Comparison of ENCODE assay signal across 8 mouse cellular contexts in the genomic region with DNA sequence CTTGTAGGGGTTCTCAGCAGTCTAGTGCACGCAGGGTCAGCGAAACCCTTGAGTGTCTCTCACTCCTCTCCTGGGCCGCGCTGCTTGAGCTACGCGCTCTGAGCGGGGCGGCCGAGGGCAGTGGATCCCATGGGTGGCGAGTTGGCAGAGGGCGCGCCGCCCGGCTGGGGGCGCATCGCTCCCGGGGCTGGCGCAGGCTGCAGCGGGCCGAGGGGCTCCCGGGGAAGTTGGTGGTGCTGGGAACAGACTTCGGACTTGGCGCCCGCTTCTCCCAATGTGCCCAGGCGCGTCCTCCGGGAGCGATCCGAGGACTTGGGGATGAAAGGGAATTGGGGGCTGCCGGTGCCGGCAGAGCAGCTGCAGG. TPM values are rescaled to one million over a fixed set of nuclear protein-coding genes. Genes with fewer than 3 reads are reported as not detected.
DNase-seq lines count a peak whose midpoint lies in the region; ATAC-seq and TF ChIP-seq lines count a peak whose summit lies in the region.

No protein-coding gene starts in this region.

- peak; percentile 2 for DNase-seq in kidney, adult 18-20 months
- DNase-seq in kidney, postnatal 10 days: no peak
- DNase-seq in frontal cortex, postnatal 10 days (ENCODE audit: low spot score in 2 of 2): peak; percentile 10 to 49
- no peak for DNase-seq in thymus, postnatal 0 days (ENCODE audit: low spot score)
- DNase-seq in yolk sac, embryonic 10.5 days (ENCODE audit: low spot score): no peak

- WGBS in limb, embryonic 12.5 days: under 1% methylated on average over 31 of the region's 31 CpGs

- no peak for TF ChIP-seq CTCF in bone marrow macrophage, adult 2 months (IDR thresholded peaks at IDR 0.05; ENCODE audit: low read depth, low read length)

- no peaks in the 10 kb centered on the region for H3K9me3 ChIP-seq in limb, embryonic 12.5 days

- H3K4me2 ChIP-seq in limb, embryonic 12.5 days: peak overlapping the region; percentile 95

- ATAC-seq in limb, embryonic 12.5 days (ENCODE audit: insufficient number of reproducible peaks, insufficient read depth, low FRiP score, low TSS enrichment, low read depth): peak; percentile 7; the same call in 1 of the 2 replicates
- ATAC-seq in neutrophil, adult 5-6 weeks (ENCODE audit: extremely low read depth, insufficient number of reproducible peaks, low FRiP score, poor library complexity, severe bottlenecking): 0 out of 2 replicates have a peak, but pooled peaks have one; percentile 13

- H3K27ac ChIP-seq in bone marrow macrophage, adult 2 months (ENCODE audit: insufficient read depth, low read depth, low read length): no peak overlapping the region
- H3K27ac ChIP-seq in limb, embryonic 12.5 days: no peak overlapping the region

- no peak for TF ChIP-seq POLR2A in bone marrow macrophage, adult 2 months (IDR thresholded peaks at IDR 0.05; ENCODE audit: borderline replicate concordance, low read depth, low read length)

- H3K27me3 ChIP-seq in limb, embryonic 12.5 days: peaks cover 53% of the 10 kb centered on the region

- H3K9ac ChIP-seq in limb, embryonic 12.5 days (replicated peaks): peak overlapping the region; percentile 71

- no peaks in the 10 kb centered on the region for H3K36me3 ChIP-seq in limb, embryonic 12.5 days

- H3K4me1 ChIP-seq in bone marrow macrophage, adult 2 months (ENCODE audit: control insufficient read depth, insufficient read depth, low read length): no peaks in the 10 kb centered on the region
- H3K4me1 ChIP-seq in limb, embryonic 12.5 days (replicated peaks): peaks cover 10% of the 10 kb centered on the region; the same call in 1 of the 2 replicates

- peak overlapping the region; percentile 33; the same call in 1 of the 2 replicates for H3K4me3 ChIP-seq in bone marrow macrophage, adult 2 months (ENCODE audit: insufficient read depth, low read length)
- peak overlapping the region; percentile 65 for H3K4me3 ChIP-seq in limb, embryonic 12.5 days (replicated peaks)

RNA-seq across cellular contexts. Expression of a gene that starts 0.5 kb away (rescaled TPM):
- not detected in 2 replicates for polyA plus RNA-seq in bone marrow macrophage, adult 2 months (2012; ENCODE audit: insufficient read depth, insufficient read length, missing spikeins)
- polyA plus RNA-seq in limb, embryonic 12.5 days (2016; fragmentation: Nextera tagmentation; extraction: Ambion mirVana): 9.1 and 9.8 TPM in 2 replicates
- not detected in 2 replicates for total RNA-seq in neutrophil, adult 5-6 weeks (2017)
- 0.26 and 0.55 TPM in 2 replicates for polyA plus RNA-seq in thymus, postnatal 0 days (2015; fragmentation: Nextera tagmentation; extraction: Ambion mirVana)

Comparison
In these comparisons a context has a peak if more than half of its experiments do, and no peak if none do; other contexts are left out.
1. DNase-seq: peak in kidney, adult 18-20 months (single experiment) and frontal cortex, postnatal 10 days (2 of 2); none in kidney, postnatal 10 days (single experiment), thymus, postnatal 0 days (single experiment) and yolk sac, embryonic 10.5 days (single experiment).